Mouse (Mus musculus): ENCODE measurements around the gene Gm20388. TPM values are rescaled to one million over a fixed set of nuclear protein-coding genes. Genes with fewer than 3 reads are reported as not detected.

The Gm20388 gene
- polyA plus RNA-seq, 1 experiment from 2014 or later, result 1.4 TPM

DNA sequence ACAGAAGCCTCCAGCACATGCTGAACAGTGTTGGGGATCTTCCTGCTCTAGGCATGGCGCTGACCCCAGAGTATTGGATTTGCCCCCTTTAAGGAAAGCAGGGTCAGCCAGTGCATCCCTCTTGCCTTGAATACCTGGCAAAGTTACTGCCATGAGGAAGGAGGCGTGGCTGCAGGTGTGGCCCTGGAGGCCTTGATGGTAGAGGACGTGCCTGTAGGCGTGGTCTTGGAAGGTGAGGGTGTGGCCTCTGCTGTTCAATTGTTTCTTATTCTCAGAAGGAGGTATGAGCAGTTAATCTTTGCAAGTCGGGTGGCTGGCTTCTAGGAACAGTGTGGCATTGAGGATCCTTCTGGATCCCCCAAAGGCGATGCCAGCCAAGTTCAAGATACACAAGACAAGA is 2305.8 kb downstream of the Gm20388 start:
- Histone ChIP-seq H3K9me3 (replicated peaks; ENCODE audit: control insufficient read depth, low read length) (no peaks in the 10 kb centered on the region), H3K4me1 (ENCODE audit: control insufficient read depth, low read depth, low read length) (no peaks in the 10 kb centered on the region), H3K27ac (ENCODE audit: low read length) (no peak overlapping the region), H3K36me3 (ENCODE audit: control insufficient read depth, insufficient read depth) (no peaks in the 10 kb centered on the region), H3K27me3 (ENCODE audit: control insufficient read depth, insufficient read depth, low read depth, low read length) (no peaks in the 10 kb centered on the region), H3K4me2 (ENCODE audit: low read depth, low read length) (no peak overlapping the region), H3K4me3 (ENCODE audit: low read depth, low read length) (no peak overlapping the region), H3K9ac (ENCODE audit: low read depth, low read length) (no peak overlapping the region)
- WGBS (ENCODE audit: insufficient replicate concordance), result 46% methylated on average over 6 of the region's 6 CpGs
- ATAC-seq (ENCODE audit: low read depth), result no peak

DNA sequence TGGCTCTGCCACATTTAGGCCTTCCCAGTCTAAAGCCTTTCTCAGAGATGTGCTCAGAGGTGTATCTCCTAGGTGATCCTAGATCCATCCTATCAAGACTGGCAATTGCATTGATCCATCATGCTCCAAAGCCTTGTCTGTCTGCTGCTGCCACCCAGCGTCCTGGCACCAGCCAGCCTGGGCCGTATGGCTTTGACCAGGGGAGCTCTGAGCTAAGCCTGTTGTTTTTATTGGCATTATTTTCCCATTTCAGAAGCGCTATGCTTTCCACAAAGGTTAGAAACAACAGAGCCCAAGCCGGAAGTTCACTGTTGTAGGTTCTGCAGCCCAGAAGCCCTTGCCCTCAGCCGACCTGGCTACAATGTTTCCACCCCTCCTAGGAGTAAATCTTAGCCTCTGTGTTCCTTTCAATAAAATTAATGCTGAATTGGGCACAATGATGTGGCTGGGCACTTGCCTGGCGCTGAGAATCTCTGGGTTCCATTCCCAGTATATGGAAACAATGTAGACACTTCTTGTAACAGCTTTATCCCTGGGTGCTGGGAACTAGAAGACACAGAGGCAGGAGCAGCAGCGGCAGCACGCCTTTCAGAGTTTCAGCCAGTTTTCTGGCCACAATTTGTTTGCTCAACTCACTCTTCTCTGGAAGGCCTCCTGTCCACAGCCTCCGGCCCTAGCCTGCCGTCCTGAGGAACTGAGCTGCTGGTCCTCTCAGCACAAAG is 2307.0 kb downstream of the Gm20388 start:
- H3K9ac ChIP-seq (ENCODE audit: low read depth, low read length), result no peak overlapping the region
- H3K27ac ChIP-seq (ENCODE audit: low read length), result no peak overlapping the region
- H3K4me1 ChIP-seq (ENCODE audit: control insufficient read depth, low read depth, low read length), result no peaks in the 10 kb centered on the region
- no peaks in the 10 kb centered on the region for H3K36me3 ChIP-seq (ENCODE audit: control insufficient read depth, insufficient read depth)
- no peaks in the 10 kb centered on the region for H3K27me3 ChIP-seq (ENCODE audit: control insufficient read depth, insufficient read depth, low read depth, low read length)
- H3K9me3 ChIP-seq (replicated peaks; ENCODE audit: control insufficient read depth, low read length), result no peaks in the 10 kb centered on the region
- ATAC-seq (ENCODE audit: low read depth), result no peak
- H3K4me2 ChIP-seq (ENCODE audit: low read depth, low read length), result no peak overlapping the region
- 61% methylated on average over 10 of the region's 10 CpGs for WGBS (ENCODE audit: insufficient replicate concordance)
- H3K4me3 ChIP-seq (ENCODE audit: low read depth, low read length), result no peak overlapping the region

DNA sequence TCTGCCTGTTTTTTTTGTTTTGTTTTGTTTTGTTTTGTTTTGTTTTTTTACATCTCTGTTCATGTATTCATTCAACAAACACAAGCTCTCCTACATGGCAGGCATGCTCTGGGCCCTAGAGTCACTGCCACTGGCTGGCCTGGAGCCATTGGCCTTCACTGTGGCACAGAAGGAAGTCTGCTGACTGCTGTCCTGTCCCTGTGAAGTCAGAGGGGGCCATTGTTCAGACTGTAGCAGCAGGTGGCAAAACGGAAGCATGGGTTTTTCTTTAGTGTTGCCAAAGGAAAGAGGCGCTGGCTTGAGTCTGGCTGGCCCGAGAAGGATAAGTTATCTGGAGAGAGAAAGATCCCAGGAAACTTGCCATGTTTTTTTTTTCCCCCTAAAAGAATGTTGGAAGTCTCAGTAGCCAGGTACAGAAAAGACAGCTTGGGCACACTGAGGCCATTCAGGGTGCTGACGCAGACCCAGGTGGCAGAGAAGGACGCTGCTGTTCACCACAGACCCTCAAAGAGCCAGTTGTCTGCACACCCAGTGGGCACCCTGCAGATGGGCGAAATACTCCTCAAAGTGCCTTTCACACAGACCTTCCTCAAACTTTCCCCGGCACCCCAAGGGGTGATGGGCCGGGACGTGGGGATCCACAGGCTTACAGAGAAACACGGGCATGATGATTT is 2313.5 kb downstream of the Gm20388 start:
- no peak overlapping the region for H3K9ac ChIP-seq (ENCODE audit: low read depth, low read length)
- ATAC-seq (ENCODE audit: low read depth), result no peak
- no peak overlapping the region for H3K27ac ChIP-seq (ENCODE audit: low read length)

DNA sequence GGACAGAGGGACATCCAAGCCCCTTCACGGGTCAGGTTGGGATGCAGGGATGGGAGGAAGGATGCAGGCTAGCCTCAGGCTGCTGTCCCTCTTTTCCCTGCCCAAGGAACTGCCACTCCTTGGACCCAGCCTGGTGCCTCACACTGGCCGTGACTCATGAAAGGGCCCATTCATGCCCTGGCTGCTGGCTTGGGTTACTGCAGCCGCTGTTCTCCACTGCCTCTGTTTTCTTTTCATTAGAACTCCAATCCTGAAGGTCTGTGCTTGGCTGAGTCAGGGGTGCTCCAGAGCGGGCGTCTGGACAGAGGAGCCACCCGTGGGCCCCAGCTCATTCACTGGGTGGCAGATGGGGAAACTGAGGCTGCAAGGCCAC is 2314.0 kb downstream of the Gm20388 start:
- no peaks in the 10 kb centered on the region for H3K36me3 ChIP-seq (ENCODE audit: control insufficient read depth, insufficient read depth)
- no peak overlapping the region for H3K27ac ChIP-seq (ENCODE audit: low read length)
- H3K9ac ChIP-seq (ENCODE audit: low read depth, low read length), result no peak overlapping the region
- H3K9me3 ChIP-seq (replicated peaks; ENCODE audit: control insufficient read depth, low read length), result no peaks in the 10 kb centered on the region
- no peak overlapping the region for H3K4me2 ChIP-seq (ENCODE audit: low read depth, low read length)
- 62% methylated on average over 6 of the region's 6 CpGs for WGBS (ENCODE audit: insufficient replicate concordance)
- no peaks in the 10 kb centered on the region for H3K4me1 ChIP-seq (ENCODE audit: control insufficient read depth, low read depth, low read length)
- no peak overlapping the region for H3K4me3 ChIP-seq (ENCODE audit: low read depth, low read length)
- no peak for ATAC-seq (ENCODE audit: low read depth)
- H3K27me3 ChIP-seq (ENCODE audit: control insufficient read depth, insufficient read depth, low read depth, low read length), result peaks cover 18% of the 10 kb centered on the region

More for the DNA sequence above, 2313.5 kb downstream of the Gm20388 start:
- WGBS (ENCODE audit: insufficient replicate concordance), result 67% methylated on average over 10 of the region's 10 CpGs
- H3K4me1 ChIP-seq (ENCODE audit: control insufficient read depth, low read depth, low read length), result no peaks in the 10 kb centered on the region
- no peaks in the 10 kb centered on the region for H3K36me3 ChIP-seq (ENCODE audit: control insufficient read depth, insufficient read depth)
- no peak overlapping the region for H3K4me2 ChIP-seq (ENCODE audit: low read depth, low read length)
- peaks cover 13% of the 10 kb centered on the region for H3K27me3 ChIP-seq (ENCODE audit: control insufficient read depth, insufficient read depth, low read depth, low read length)
- H3K9me3 ChIP-seq (replicated peaks; ENCODE audit: control insufficient read depth, low read length), result no peaks in the 10 kb centered on the region
- H3K4me3 ChIP-seq (ENCODE audit: low read depth, low read length), result no peak overlapping the region

DNA sequence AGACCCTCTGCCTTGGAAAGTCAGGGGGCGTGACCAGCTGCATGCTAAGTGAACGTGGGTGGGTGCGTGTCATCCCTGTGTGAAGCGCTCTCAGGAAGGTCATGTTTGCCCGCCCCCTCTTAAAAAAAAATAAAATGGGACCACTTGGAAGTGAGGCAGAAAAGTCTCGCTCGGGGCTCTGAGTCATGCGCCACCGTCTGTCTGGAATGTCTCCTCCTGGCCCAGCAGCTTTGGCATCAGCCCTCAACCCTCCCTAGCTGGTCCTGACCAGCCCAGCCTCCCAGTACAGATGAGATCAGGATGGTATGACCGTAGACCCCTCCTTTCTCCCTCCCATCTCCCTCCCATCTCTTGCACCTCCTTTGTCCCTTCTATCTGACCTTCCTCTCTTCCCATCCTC is 2314.8 kb downstream of the Gm20388 start:
- Histone ChIP-seq H3K4me2 (ENCODE audit: low read depth, low read length) (no peak overlapping the region), H3K4me3 (ENCODE audit: low read depth, low read length) (no peak overlapping the region), H3K27ac (ENCODE audit: low read length) (no peak overlapping the region), H3K27me3 (ENCODE audit: control insufficient read depth, insufficient read depth, low read depth, low read length) (peaks cover 26% of the 10 kb centered on the region), H3K4me1 (ENCODE audit: control insufficient read depth, low read depth, low read length) (no peaks in the 10 kb centered on the region), H3K9me3 (replicated peaks; ENCODE audit: control insufficient read depth, low read length) (no peaks in the 10 kb centered on the region), H3K36me3 (ENCODE audit: control insufficient read depth, insufficient read depth) (no peaks in the 10 kb centered on the region), H3K9ac (ENCODE audit: low read depth, low read length) (no peak overlapping the region)
- 51% methylated on average over 10 of the region's 10 CpGs for WGBS (ENCODE audit: insufficient replicate concordance)
- ATAC-seq (ENCODE audit: low read depth), result no peak

DNA sequence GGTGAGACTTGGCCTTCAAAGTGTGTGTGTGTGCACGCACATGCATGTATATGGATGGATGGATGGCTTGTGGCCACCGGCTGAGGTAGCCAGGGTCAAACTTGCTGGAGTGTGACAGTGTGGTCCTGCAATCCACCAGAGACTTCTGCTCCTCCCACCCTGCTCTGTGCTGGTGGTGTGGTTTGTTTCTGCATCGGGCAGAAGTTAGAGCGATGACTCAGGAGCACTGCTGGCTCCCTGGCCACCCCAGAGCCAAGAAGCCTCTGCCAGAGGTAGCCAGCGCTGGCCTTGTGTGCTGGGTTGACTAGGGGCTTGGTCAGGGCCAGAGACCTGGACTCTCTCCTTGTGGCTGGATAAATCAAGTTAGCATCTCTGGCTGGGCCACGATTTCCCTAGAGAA is 2316.7 kb downstream of the Gm20388 start:
- Histone ChIP-seq H3K27ac (ENCODE audit: low read length) (no peak overlapping the region), H3K9me3 (replicated peaks; ENCODE audit: control insufficient read depth, low read length) (no peaks in the 10 kb centered on the region), H3K36me3 (ENCODE audit: control insufficient read depth, insufficient read depth) (no peaks in the 10 kb centered on the region), H3K9ac (ENCODE audit: low read depth, low read length) (no peak overlapping the region), H3K4me2 (ENCODE audit: low read depth, low read length) (no peak overlapping the region), H3K4me3 (ENCODE audit: low read depth, low read length) (no peak overlapping the region), H3K4me1 (ENCODE audit: control insufficient read depth, low read depth, low read length) (no peaks in the 10 kb centered on the region), H3K27me3 (ENCODE audit: control insufficient read depth, insufficient read depth, low read depth, low read length) (peaks cover 44% of the 10 kb centered on the region)
- WGBS (ENCODE audit: insufficient replicate concordance), result 55% methylated on average over 6 of the region's 6 CpGs
- ATAC-seq (ENCODE audit: low read depth), result no peak

DNA sequence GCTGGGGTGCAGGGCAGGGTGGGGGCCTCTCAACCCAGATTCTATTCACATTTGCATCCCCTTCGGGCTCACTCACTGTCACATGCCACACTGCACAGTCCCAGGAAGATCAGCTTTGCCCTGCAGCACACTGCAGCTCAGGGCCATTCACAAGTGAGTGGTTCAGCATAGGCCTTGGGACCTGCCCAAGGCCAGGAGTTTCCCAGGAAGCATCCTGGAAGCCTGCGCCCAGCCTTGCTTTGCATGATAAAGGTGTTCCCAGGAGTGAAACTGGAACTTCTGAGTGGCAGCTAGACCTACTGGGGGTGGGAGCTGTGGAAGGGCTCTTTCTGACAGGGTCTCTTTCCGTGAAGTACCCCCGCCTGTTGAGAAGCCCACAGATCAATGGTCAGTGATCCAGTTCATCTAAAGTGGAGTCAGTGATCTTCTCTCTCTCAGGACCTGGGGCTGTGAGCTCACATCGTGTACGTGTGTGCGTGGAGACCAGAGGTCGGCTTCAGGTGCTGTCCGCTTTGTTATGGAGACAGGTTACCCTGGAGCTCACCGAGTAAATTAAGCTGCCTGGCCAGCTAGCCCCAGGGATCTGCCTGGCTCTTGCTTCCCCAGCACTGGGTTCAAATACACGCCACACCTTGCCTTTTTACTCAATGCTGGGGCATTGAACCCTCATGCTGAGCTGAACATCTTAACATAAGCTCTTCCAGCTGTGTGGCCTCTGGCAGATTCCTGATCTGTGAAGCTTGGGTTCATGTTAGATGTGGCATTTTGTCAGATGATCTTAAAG is 2318.3 kb downstream of the Gm20388 start:
- Histone ChIP-seq H3K9ac (ENCODE audit: low read depth, low read length) (no peak overlapping the region), H3K36me3 (ENCODE audit: control insufficient read depth, insufficient read depth) (no peaks in the 10 kb centered on the region), H3K9me3 (replicated peaks; ENCODE audit: control insufficient read depth, low read length) (no peaks in the 10 kb centered on the region), H3K4me1 (ENCODE audit: control insufficient read depth, low read depth, low read length) (no peaks in the 10 kb centered on the region), H3K4me3 (ENCODE audit: low read depth, low read length) (no peak overlapping the region), H3K4me2 (ENCODE audit: low read depth, low read length) (no peak overlapping the region), H3K27me3 (ENCODE audit: control insufficient read depth, insufficient read depth, low read depth, low read length) (peaks cover 44% of the 10 kb centered on the region), H3K27ac (ENCODE audit: low read length) (no peak overlapping the region)
- ATAC-seq (ENCODE audit: low read depth), result no peak
- 56% methylated on average over 11 of the region's 11 CpGs for WGBS (ENCODE audit: insufficient replicate concordance)

DNA sequence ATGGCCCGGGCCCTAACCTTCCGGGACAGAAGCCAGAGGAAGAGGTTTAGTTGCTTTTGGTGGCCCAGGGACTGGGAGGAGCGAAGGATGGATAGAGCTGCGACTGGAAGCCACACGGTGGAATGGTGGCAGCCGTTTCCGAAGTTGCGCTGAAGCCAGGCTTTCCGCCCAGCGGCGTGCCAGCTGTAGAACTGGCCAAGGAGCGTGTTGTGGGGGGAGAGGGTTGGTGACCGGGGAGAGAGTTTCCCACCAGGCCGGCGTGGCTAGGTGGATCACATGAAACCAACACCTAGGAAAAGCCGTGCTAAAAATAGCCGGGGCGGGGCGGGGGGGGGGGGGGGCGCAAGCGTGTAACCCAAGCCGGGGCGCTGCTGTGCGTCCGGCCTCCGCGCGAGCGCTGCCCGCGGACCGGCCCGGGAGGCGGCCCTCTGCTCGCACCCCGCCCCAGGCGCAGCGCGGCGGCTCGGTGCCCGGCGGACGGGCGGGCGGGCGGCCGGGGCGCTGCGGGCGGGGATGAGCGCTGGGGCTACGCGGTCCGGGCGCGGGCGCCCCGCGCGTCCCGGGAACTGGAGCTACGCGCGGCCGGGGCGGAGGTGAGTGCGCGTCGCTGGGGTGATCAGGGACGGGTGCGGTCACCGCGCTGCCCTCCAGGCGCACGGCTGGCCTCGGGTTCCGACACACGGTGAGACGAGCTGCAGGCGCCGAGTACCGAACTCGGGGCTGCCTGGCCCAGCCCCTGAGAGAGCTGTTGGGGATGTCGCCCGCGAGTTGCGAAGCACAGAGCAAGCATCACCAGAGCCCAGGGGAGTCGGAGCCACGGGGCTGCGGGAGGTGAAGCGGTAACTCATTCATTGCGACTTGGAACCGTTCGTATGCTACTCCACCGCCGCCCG is 2319.4 kb downstream of the Gm20388 start:
- Histone ChIP-seq H3K36me3 (ENCODE audit: control insufficient read depth, insufficient read depth) (no peaks in the 10 kb centered on the region), H3K4me2 (ENCODE audit: low read depth, low read length) (peak overlapping the region; percentile 65), H3K27me3 (ENCODE audit: control insufficient read depth, insufficient read depth, low read depth, low read length) (peaks cover 44% of the 10 kb centered on the region), H3K9ac (ENCODE audit: low read depth, low read length) (peak overlapping the region; percentile 20; the same call in 1 of the 2 replicates), H3K4me1 (ENCODE audit: control insufficient read depth, low read depth, low read length) (no peaks in the 10 kb centered on the region), H3K27ac (ENCODE audit: low read length) (no peak overlapping the region), H3K9me3 (replicated peaks; ENCODE audit: control insufficient read depth, low read length) (no peaks in the 10 kb centered on the region), H3K4me3 (ENCODE audit: low read depth, low read length) (peak overlapping the region; percentile 48)
- WGBS (ENCODE audit: insufficient replicate concordance), result 2% methylated on average over 64 of the region's 98 CpGs
- ATAC-seq (ENCODE audit: low read depth), result peak; percentile 20; the same call in 1 of the 2 replicates

Measured in liver, embryonic 16.5 days (tissue).